Mouse (Mus musculus): ENCODE data around the gene Gla. TPM values are rescaled to one million over a fixed set of nuclear protein-coding genes. Genes with fewer than 3 reads are reported as not detected.

The Gla gene
- total and polyA plus RNA-seq, 3 experiments, result 0.84 to 1.7 (median 1.7) TPM

DNA sequence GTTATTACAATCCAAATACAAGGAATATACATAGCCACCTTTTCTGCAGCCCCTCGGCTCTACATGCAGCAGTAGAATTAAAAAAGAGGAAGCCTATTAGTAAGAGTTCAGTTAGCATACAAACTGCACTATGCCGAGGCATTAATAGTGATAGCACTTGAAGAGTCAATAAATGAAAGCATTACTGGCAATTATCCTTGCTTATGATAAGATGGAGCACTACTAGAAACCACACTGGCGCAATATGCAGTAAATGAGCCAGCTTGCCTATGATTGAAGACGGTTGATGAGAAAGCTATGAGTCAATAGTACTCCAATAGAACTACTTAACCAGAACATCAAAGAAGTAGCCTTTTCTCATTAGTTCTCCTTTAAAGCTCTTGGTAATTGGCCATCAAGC lies 23.0 kb downstream of the Gla start:
- TF ChIP-seq CTCF (IDR thresholded peaks at IDR 0.05) (no peak), EP300 (IDR thresholded peaks at IDR 0.05; ENCODE audit: insufficient read depth, low read depth, low read length) (no peak), POLR2A (IDR thresholded peaks at IDR 0.05; ENCODE audit: insufficient read depth, low read depth, low read length) (no peak)
- DNase-seq, result no peak
- intact Hi-C loops (cut with DNase I), result no loop called here
- H3K27ac ChIP-seq, result no peak overlapping the region
- H3K9ac ChIP-seq (ENCODE audit: low read depth, low read length), result no peak overlapping the region
- no peak overlapping the region for H3K4me3 ChIP-seq
- H3K4me1 ChIP-seq (ENCODE audit: control insufficient read depth, insufficient read depth, low read length), result no peaks in the 10 kb centered on the region
- no peaks in the 10 kb centered on the region for H3K27me3 ChIP-seq (ENCODE audit: control insufficient read depth, insufficient read depth, low read length)
- WGBS, result 79% methylated on average over 4 of the region's 4 CpGs
- H3K79me2 ChIP-seq (replicated peaks; ENCODE audit: control insufficient read depth, insufficient read depth, low read length), result no peaks in the 10 kb centered on the region
- H3K36me3 ChIP-seq (ENCODE audit: control insufficient read depth, insufficient read depth, low read length), result no peaks in the 10 kb centered on the region

DNA sequence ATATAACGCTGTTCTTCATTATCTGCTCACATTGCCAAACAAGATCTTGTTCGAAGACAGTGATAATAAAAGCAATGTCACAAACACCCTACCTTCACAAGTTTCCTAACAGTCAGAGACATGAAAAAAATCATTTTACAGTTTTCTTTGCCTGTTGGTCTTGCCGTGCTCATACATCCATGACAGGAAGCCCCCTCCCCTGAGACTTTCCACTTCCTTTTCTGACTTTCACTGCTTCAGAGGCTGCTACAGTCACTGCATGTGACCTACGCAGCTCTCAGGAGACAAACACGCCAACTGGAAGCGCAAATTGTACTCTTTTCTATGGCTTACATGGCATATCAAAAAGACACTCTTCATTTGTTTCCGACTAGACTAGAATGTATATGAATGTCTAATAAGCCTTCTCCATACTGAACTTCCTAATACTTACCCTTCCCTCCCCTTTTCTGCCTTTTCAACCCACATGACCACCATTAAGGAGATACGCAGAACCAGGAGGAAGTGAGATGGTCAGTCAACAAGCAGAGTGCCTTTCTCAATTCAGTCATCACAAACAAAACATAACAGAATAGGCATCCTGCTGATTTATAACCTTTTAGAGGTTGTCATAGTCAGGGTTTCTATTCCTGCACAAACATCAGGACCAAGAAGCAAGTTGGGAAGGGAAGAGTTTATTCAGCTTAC lies 34.2 kb downstream of the Gla start:
- Histone ChIP-seq H3K27ac (no peak overlapping the region), H3K4me3 (no peak overlapping the region), H3K9ac (ENCODE audit: low read depth, low read length) (no peak overlapping the region), H3K4me1 (ENCODE audit: control insufficient read depth, insufficient read depth, low read length) (no peaks in the 10 kb centered on the region), H3K79me2 (replicated peaks; ENCODE audit: control insufficient read depth, insufficient read depth, low read length) (no peaks in the 10 kb centered on the region), H3K36me3 (ENCODE audit: control insufficient read depth, insufficient read depth, low read length) (no peaks in the 10 kb centered on the region), H3K27me3 (ENCODE audit: control insufficient read depth, insufficient read depth, low read length) (no peaks in the 10 kb centered on the region)
- 52% methylated on average over 8 of the region's 8 CpGs for WGBS
- no peak for DNase-seq
- no peak for TF ChIP-seq EP300 (IDR thresholded peaks at IDR 0.05; ENCODE audit: insufficient read depth, low read depth, low read length)
- no peak for TF ChIP-seq POLR2A (IDR thresholded peaks at IDR 0.05; ENCODE audit: insufficient read depth, low read depth, low read length)
- no peak for TF ChIP-seq CTCF (IDR thresholded peaks at IDR 0.05)
- intact Hi-C loops (cut with DNase I), result no loop called here

DNA sequence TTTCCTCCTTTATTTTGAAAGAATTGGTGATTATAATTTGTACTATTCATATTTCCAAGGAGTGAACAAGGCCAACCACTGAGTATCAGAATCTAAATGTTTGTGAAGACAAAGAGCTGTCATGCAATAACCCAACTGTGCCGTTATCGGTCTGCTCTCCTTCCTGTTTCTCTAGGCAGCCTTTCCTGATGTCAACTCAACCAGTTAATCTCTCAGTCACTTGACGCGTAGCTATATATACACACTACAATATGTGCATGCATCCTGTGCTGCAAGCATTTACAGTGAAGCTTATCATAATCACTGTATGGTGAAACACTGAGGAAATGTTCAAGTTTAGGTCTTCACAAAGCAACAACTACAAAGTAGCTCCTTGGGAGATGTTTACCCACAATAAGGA lies 36.6 kb downstream of the Gla start:
- no peak overlapping the region for H3K9ac ChIP-seq (ENCODE audit: low read depth, low read length)
- no peaks in the 10 kb centered on the region for H3K36me3 ChIP-seq (ENCODE audit: control insufficient read depth, insufficient read depth, low read length)
- H3K4me1 ChIP-seq (ENCODE audit: control insufficient read depth, insufficient read depth, low read length), result no peaks in the 10 kb centered on the region
- TF ChIP-seq EP300 (IDR thresholded peaks at IDR 0.05; ENCODE audit: insufficient read depth, low read depth, low read length) (no peak), CTCF (IDR thresholded peaks at IDR 0.05) (no peak), POLR2A (IDR thresholded peaks at IDR 0.05; ENCODE audit: insufficient read depth, low read depth, low read length) (no peak)
- H3K27me3 ChIP-seq (ENCODE audit: control insufficient read depth, insufficient read depth, low read length), result no peaks in the 10 kb centered on the region
- 49% methylated on average over 4 of the region's 4 CpGs for WGBS
- DNase-seq, result no peak
- intact Hi-C loops (cut with DNase I), result no loop called here
- no peak overlapping the region for H3K4me3 ChIP-seq
- H3K27ac ChIP-seq, result no peak overlapping the region
- H3K79me2 ChIP-seq (replicated peaks; ENCODE audit: control insufficient read depth, insufficient read depth, low read length), result no peaks in the 10 kb centered on the region

DNA sequence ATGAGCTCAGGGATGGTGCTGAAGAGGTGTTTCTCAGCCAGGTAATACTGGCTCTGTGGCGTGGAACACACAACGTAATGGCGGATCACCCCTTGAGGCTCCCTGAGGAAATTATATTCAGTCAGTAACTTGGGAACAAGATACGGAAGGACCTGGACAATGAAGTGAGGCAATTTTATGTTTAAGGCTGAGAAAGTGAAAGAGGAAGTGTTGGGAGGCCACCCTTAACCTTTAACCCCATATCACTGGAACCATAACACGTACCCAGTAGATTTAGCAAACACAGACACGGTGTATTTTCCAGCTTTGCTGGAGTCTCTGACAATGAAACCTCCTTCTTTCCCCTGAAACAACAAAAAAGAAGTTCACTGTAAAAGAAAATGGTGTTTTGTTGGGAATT lies 46.5 kb downstream of the Gla start:
- intact Hi-C loops (cut with DNase I), result no loop called here

DNA sequence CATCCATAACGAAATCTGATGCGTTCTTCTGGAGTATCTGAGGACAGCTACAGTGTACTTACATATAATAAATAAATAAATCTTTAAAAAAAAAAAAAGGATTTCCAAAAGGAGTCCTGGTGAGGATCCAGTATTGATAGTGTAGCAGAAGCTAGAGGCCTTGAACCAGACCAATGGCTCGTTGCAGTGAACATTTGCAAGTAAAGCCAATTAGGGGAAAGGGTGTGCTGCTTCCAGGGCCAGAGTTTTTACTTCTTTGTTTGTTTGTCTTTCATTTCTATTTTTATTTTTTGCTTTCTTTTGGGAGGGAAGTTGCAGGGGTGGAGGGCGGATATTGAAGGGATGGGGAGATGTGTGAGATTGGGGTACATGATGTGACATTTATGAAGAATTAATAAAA lies 47.6 kb downstream of the Gla start:
- 81% methylated on average over 4 of the region's 4 CpGs for WGBS
- intact Hi-C loops (cut with DNase I), result no loop called here
- no peak overlapping the region for H3K4me3 ChIP-seq
- no peaks in the 10 kb centered on the region for H3K79me2 ChIP-seq (replicated peaks; ENCODE audit: control insufficient read depth, insufficient read depth, low read length)
- no peak overlapping the region for H3K27ac ChIP-seq
- no peaks in the 10 kb centered on the region for H3K36me3 ChIP-seq (ENCODE audit: control insufficient read depth, insufficient read depth, low read length)
- TF ChIP-seq CTCF (IDR thresholded peaks at IDR 0.05) (no peak), POLR2A (IDR thresholded peaks at IDR 0.05; ENCODE audit: insufficient read depth, low read depth, low read length) (no peak), EP300 (IDR thresholded peaks at IDR 0.05; ENCODE audit: insufficient read depth, low read depth, low read length) (no peak)
- H3K4me1 ChIP-seq (ENCODE audit: control insufficient read depth, insufficient read depth, low read length), result peaks cover 2% of the 10 kb centered on the region
- no peak for DNase-seq
- H3K9ac ChIP-seq (ENCODE audit: low read depth, low read length), result no peak overlapping the region
- no peaks in the 10 kb centered on the region for H3K27me3 ChIP-seq (ENCODE audit: control insufficient read depth, insufficient read depth, low read length)

More for the DNA sequence above, 46.5 kb downstream of the Gla start:
- Histone ChIP-seq H3K36me3 (ENCODE audit: control insufficient read depth, insufficient read depth, low read length) (no peaks in the 10 kb centered on the region), H3K4me1 (ENCODE audit: control insufficient read depth, insufficient read depth, low read length) (peaks cover 2% of the 10 kb centered on the region), H3K9ac (ENCODE audit: low read depth, low read length) (no peak overlapping the region), H3K4me3 (no peak overlapping the region), H3K79me2 (replicated peaks; ENCODE audit: control insufficient read depth, insufficient read depth, low read length) (no peaks in the 10 kb centered on the region), H3K27ac (no peak overlapping the region), H3K27me3 (ENCODE audit: control insufficient read depth, insufficient read depth, low read length) (no peaks in the 10 kb centered on the region)
- WGBS, result 65% methylated on average over 6 of the region's 6 CpGs
- TF ChIP-seq CTCF (IDR thresholded peaks at IDR 0.05), result no peak
- TF ChIP-seq POLR2A (IDR thresholded peaks at IDR 0.05; ENCODE audit: insufficient read depth, low read depth, low read length), result no peak
- no peak for TF ChIP-seq EP300 (IDR thresholded peaks at IDR 0.05; ENCODE audit: insufficient read depth, low read depth, low read length)
- no peak for DNase-seq

DNA sequence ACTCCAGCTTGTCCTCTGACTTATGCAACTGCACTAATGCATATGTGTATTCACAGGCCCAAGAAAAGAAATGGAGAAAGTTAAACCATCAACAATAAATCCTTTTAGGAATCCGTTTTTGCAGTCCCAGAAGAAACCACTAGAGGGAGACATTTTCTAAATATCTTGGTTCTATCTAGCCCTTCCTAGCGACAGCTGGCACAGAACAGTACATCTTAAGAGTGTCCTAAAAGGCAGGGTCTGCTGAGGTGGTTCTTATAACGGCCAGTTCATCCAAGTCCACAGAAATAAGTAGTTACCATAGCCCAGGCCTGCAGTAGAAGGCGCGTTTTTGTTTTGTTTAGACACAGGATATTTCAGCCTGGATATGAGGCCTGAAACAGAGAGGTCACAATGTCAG lies 50.0 kb downstream of the Gla start:
- H3K4me1 ChIP-seq (ENCODE audit: control insufficient read depth, insufficient read depth, low read length), result peaks cover 2% of the 10 kb centered on the region
- 12% methylated on average over 5 of the region's 5 CpGs for WGBS

More for the DNA sequence above, 50.0 kb downstream of the Gla start:
- Histone ChIP-seq H3K9ac (ENCODE audit: low read depth, low read length) (no peak overlapping the region), H3K27ac (no peak overlapping the region), H3K36me3 (ENCODE audit: control insufficient read depth, insufficient read depth, low read length) (no peaks in the 10 kb centered on the region), H3K4me3 (no peak overlapping the region), H3K27me3 (ENCODE audit: control insufficient read depth, insufficient read depth, low read length) (no peaks in the 10 kb centered on the region), H3K79me2 (replicated peaks; ENCODE audit: control insufficient read depth, insufficient read depth, low read length) (no peaks in the 10 kb centered on the region)
- intact Hi-C loops (cut with DNase I), result no loop called here
- DNase-seq, result peak in 1 of 2 experiments; percentile 2
- no peak for TF ChIP-seq EP300 (IDR thresholded peaks at IDR 0.05; ENCODE audit: insufficient read depth, low read depth, low read length)
- TF ChIP-seq CTCF (IDR thresholded peaks at IDR 0.05), result peak; percentile 86
- no peak for TF ChIP-seq POLR2A (IDR thresholded peaks at IDR 0.05; ENCODE audit: insufficient read depth, low read depth, low read length)
